Mouse (Mus musculus) colon, adult 2 months (tissue): ENCODE data around the gene Olfr295. TPM values are rescaled to one million over a fixed set of nuclear protein-coding genes. Genes with fewer than 3 reads are reported as not detected.

ENCODE experiments used
- polyA plus RNA-seq: library from polyadenylated mRNA; depleted of rRNA; stranded (reverse); fragments of >200 nt; gene quantifications from 2 replicates; pipeline ENCODE4 v1.2.3, GENCODE M21; 2012; rRNA removed

The Olfr295 gene
- polyA plus RNA-seq = not detected in 2 replicates

GRCm38 (mm10) chr7:86583562-86583961 lies at the start of gene Olfr295:
Olfr295 (plus strand) TSS chr7:86583862.

DNA sequence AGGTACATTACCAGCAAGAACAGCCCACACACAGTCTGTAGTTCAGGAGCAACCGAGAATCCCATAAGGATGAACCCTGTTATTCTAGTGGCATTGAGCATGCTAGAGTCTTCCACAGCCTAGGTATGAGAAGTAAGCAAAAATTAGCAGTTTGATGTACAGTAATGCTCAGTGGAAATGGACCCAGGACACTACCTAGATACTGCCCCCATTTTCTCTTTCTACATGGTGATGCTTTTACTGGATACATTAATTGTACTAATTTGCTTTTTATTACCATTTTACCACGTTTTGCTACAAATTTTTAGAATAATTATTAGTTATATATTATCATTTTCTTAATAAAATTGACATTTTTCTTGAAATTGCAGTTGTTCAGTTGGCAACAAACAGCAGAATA lies 32.9 kb downstream of the Olfr295 start, which contains the start of gene Olfr294:
Olfr294 (minus strand) TSS at position 101 of the 400 bp plus-strand sequence.

Other genes with a start within 250 kb of the Olfr295 start
- not detected in 2 replicates for gene Olfr307, start 246.3 kb upstream of the Olfr295 start, polyA plus RNA-seq
- gene Olfr305, start 216.9 kb upstream of the Olfr295 start, polyA plus RNA-seq = not detected in 2 replicates
- not detected in 2 replicates for gene Olfr304, start 197.2 kb upstream of the Olfr295 start, polyA plus RNA-seq
- not detected in 2 replicates for gene Olfr303, start 186.1 kb upstream of the Olfr295 start, polyA plus RNA-seq
- gene Olfr301, start 180.0 kb upstream of the Olfr295 start, polyA plus RNA-seq = not detected in 2 replicates
- not detected in 2 replicates for gene Olfr299, start 123.9 kb upstream of the Olfr295 start, polyA plus RNA-seq
- gene Olfr298, start 91.4 kb upstream of the Olfr295 start, polyA plus RNA-seq = not detected in 2 replicates
- not detected in 2 replicates for gene Olfr297, start 63.9 kb upstream of the Olfr295 start, polyA plus RNA-seq
- not detected in 2 replicates for gene Olfr294, start 32.8 kb downstream of the Olfr295 start, polyA plus RNA-seq
- not detected in 2 replicates for gene Olfr293, start 65.2 kb downstream of the Olfr295 start, polyA plus RNA-seq
- not detected in 2 replicates for gene Olfr292, start 104.5 kb downstream of the Olfr295 start, polyA plus RNA-seq
- gene Folh1, start 192.1 kb downstream of the Olfr295 start, polyA plus RNA-seq = not detected in 2 replicates
- not detected in 2 replicates for gene Vmn2r77, start 211.2 kb downstream of the Olfr295 start, polyA plus RNA-seq